Mouse (Mus musculus): ENCODE data around the gene Impdh2. TPM values are rescaled to one million over a fixed set of nuclear protein-coding genes. Genes with fewer than 3 reads are reported as not detected.

The Impdh2 gene
- polyA plus RNA-seq, 1 experiment from 2014 or later, result 49.5 TPM

DNA sequence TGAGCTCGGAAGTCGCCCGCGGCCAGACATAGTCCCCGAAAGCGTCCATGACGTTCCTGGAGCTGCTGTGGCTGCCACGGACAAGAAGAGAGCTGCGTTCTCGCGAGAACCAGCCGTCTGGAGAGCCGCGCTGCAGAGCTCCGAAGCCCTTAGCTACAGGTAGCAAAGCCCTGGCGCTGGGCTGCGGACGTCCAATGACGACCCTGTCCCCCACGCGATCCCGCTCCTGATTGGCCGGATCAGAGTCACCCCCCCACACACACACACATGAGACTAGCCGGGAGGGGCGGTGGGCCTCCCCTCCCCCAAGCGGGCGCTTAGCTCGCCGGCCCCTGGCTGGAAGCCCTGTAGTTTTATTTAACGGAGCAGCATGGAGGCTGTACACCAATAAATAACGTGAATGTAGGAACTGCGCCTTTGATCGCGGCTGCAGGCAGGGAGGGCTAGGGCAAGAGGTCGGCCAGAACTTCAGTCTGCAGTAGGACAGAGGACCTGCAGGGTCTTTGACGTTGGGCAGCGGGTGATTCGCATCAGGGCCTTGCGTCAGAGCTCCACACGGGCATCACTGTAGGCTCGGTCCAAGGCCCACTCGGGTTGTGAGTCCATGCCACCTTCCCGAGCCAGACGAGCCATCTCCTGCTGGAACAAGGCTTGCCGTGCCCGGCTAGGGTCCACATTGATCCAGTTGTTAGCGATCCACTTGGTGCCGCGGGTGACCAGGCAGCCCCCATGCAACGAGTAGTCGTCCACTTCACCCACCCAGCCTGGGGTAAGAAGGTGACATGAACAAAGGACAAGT is 18.7 kb downstream of the Impdh2 start, which contains the start of gene Wdr6:
Gene Wdr6 (minus strand): TSS at position 195 of the 799 bp plus-strand sequence.
- WGBS (ENCODE audit: insufficient replicate concordance), result 6% methylated on average over 50 of the region's 51 CpGs
- peak within 1 kb of the TSS; percentile 70 for H3K4me3 ChIP-seq (ENCODE audit: low read depth, low read length)
- ATAC-seq (peak; percentile 96), DNase-seq (peak; percentile 90)
- H3K27ac ChIP-seq (ENCODE audit: low read depth), result peak within 1 kb of the TSS; percentile 75
- H3K4me2 ChIP-seq (ENCODE audit: low read depth, low read length), result peak within 1 kb of the TSS; percentile 97
- no peaks in the 10 kb centered on the region for H3K36me3 ChIP-seq (replicated peaks; ENCODE audit: insufficient read depth, low read length)
- no peaks in the 10 kb centered on the region for H3K27me3 ChIP-seq (ENCODE audit: insufficient read depth, low read length)
- peak within 1 kb of the TSS; percentile 72 for H3K9ac ChIP-seq (replicated peaks)
- no peaks in the 10 kb centered on the region for H3K9me3 ChIP-seq (ENCODE audit: low read length)
- H3K4me1 ChIP-seq (ENCODE audit: insufficient read depth), result peaks cover 9% of the 10 kb centered on the region
- TF ChIP-seq EP300 (IDR thresholded peaks at IDR 0.05; ENCODE audit: low read depth), result peak; percentile 45; the same call in 1 of the 2 replicates
- no peak for TF ChIP-seq CTCF (IDR thresholded peaks at IDR 0.05; ENCODE audit: low read depth)

DNA sequence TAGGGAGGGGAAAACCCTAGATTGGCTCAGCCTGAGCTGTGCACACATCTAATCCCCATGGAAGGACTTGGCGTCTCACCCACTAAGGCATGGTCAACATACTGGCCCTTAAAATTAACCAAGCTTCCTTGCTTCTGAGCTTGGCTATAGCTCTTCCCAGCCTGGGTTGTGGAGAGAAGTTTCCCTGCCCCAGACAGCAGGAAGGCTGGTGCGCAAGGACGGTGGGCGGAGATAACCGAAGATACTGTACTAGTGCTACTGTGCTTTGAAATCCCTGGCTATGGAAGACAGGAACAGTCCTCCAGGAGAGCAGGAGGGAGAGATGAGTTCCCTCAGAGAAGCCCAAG is 19.2 kb downstream of the Impdh2 start:
- Histone ChIP-seq H3K4me3 (ENCODE audit: low read depth, low read length) (peak overlapping the region; percentile 70), H3K27me3 (ENCODE audit: insufficient read depth, low read length) (no peaks in the 10 kb centered on the region), H3K9ac (replicated peaks) (peak overlapping the region; percentile 72; the same call in 1 of the 2 replicates), H3K9me3 (ENCODE audit: low read length) (no peaks in the 10 kb centered on the region), H3K36me3 (replicated peaks; ENCODE audit: insufficient read depth, low read length) (no peaks in the 10 kb centered on the region), H3K4me2 (ENCODE audit: low read depth, low read length) (peak overlapping the region; percentile 97), H3K4me1 (ENCODE audit: insufficient read depth) (peaks cover 9% of the 10 kb centered on the region), H3K27ac (ENCODE audit: low read depth) (no peak overlapping the region)
- no peak for ATAC-seq
- TF ChIP-seq EP300 (IDR thresholded peaks at IDR 0.05; ENCODE audit: low read depth) (no peak), CTCF (IDR thresholded peaks at IDR 0.05; ENCODE audit: low read depth) (no peak)
- DNase-seq, result no peak
- 49% methylated on average over 5 of the region's 5 CpGs for WGBS (ENCODE audit: insufficient replicate concordance)

DNA sequence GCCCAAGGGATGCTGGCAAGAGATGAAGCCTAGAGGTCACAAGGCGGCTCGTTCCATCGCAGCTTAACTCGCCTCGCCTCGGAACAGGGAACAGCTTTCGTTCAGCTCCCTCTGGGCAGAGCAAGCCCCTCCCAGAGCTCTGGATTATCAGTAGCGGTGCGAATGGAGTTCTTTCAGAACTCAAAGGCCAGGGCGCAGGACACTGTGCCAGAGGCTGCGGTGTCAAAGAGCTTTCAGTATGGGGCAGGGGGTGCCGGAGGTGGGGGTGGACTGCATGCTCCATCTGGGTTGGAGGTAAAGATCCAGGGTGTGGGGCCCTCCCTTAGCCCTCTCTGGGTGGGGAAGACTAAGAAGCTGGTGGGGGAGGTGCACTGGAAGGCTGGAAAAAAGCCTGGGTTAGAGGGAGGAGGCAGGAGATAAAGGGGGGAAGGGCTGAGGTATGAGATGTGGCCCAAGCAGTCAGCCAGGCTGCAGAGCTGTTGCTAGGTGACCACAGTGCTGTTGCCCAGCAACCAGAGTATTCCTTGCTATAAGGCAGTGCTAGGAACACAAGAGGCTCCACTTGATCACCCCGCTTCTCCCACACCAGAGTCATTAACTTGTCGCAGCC is 27.6 kb downstream of the Impdh2 start:
- WGBS (ENCODE audit: insufficient replicate concordance), result 43% methylated on average over 14 of the region's 14 CpGs
- DNase-seq, result no peak
- H3K27ac ChIP-seq (ENCODE audit: low read depth), result no peak overlapping the region
- TF ChIP-seq EP300 (IDR thresholded peaks at IDR 0.05; ENCODE audit: low read depth) (no peak), CTCF (IDR thresholded peaks at IDR 0.05; ENCODE audit: low read depth) (no peak)
- no peaks in the 10 kb centered on the region for H3K4me1 ChIP-seq (ENCODE audit: insufficient read depth)
- H3K36me3 ChIP-seq (replicated peaks; ENCODE audit: insufficient read depth, low read length), result no peaks in the 10 kb centered on the region
- no peak overlapping the region for H3K4me2 ChIP-seq (ENCODE audit: low read depth, low read length)
- H3K27me3 ChIP-seq (ENCODE audit: insufficient read depth, low read length), result no peaks in the 10 kb centered on the region
- no peak overlapping the region for H3K4me3 ChIP-seq (ENCODE audit: low read depth, low read length)
- H3K9ac ChIP-seq (replicated peaks), result no peak overlapping the region; the same call in 1 of the 2 replicates
- ATAC-seq, result no peak
- H3K9me3 ChIP-seq (ENCODE audit: low read length), result no peaks in the 10 kb centered on the region

DNA sequence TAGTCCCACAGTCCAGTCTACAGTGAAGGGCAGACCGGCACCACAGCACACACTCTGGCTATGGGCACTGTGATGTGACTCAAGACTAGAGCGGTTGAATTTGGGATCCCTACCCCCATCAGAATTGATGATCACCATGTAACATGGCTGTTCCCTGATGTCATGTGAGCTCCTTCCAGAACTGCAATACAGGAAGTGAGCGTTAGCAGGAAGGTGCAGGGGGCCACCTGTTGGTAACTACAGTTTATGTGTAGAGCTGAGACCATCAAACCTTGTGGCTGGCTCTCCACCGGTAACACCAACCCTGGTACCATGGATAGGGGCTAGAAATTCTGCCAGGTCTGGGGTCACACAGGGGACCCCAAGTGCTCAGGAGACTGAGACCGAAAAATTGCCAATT is 29.1 kb downstream of the Impdh2 start:
- ATAC-seq (no peak), DNase-seq (no peak)
- WGBS (ENCODE audit: insufficient replicate concordance), result 70% methylated on average over 5 of the region's 5 CpGs
- H3K36me3 ChIP-seq (replicated peaks; ENCODE audit: insufficient read depth, low read length), result no peaks in the 10 kb centered on the region
- H3K27me3 ChIP-seq (ENCODE audit: insufficient read depth, low read length), result no peaks in the 10 kb centered on the region
- H3K9ac ChIP-seq (replicated peaks), result no peak overlapping the region
- H3K27ac ChIP-seq (ENCODE audit: low read depth), result no peak overlapping the region
- no peak overlapping the region for H3K4me3 ChIP-seq (ENCODE audit: low read depth, low read length)
- TF ChIP-seq CTCF (IDR thresholded peaks at IDR 0.05; ENCODE audit: low read depth) (peak; percentile 47; the same call in 1 of the 2 replicates), EP300 (IDR thresholded peaks at IDR 0.05; ENCODE audit: low read depth) (no peak)
- H3K4me1 ChIP-seq (ENCODE audit: insufficient read depth), result no peaks in the 10 kb centered on the region
- no peaks in the 10 kb centered on the region for H3K9me3 ChIP-seq (ENCODE audit: low read length)
- H3K4me2 ChIP-seq (ENCODE audit: low read depth, low read length), result no peak overlapping the region

DNA sequence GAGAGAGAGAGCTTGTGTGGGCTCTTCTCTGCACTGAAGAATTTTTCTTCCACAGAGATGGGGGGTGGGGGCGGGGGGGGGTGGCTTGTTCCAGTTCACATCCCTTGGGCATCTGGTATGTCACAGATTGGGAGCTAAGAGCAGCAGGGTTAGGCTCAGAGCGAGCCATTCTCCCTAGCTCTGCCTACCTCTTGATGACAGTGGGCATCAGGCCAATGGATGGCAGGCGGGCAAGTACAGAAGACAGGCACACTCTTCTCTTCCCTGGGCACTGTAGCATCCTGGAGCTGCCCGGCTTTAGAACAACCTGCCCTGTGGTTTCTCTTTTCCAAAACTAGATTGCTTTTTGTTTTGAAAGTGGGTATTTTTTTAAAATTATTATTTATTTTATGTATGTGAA is 31.4 kb downstream of the Impdh2 start:
- no peak for ATAC-seq
- TF ChIP-seq EP300 (IDR thresholded peaks at IDR 0.05; ENCODE audit: low read depth), result no peak
- no peak for TF ChIP-seq CTCF (IDR thresholded peaks at IDR 0.05; ENCODE audit: low read depth)
- H3K4me1 ChIP-seq (ENCODE audit: insufficient read depth), result no peaks in the 10 kb centered on the region
- H3K27ac ChIP-seq (ENCODE audit: low read depth), result no peak overlapping the region
- H3K27me3 ChIP-seq (ENCODE audit: insufficient read depth, low read length), result no peaks in the 10 kb centered on the region
- no peak overlapping the region for H3K9ac ChIP-seq (replicated peaks)
- H3K9me3 ChIP-seq (ENCODE audit: low read length), result no peaks in the 10 kb centered on the region
- no peak for DNase-seq
- WGBS (ENCODE audit: insufficient replicate concordance), result 80% methylated on average over 4 of the region's 4 CpGs
- no peaks in the 10 kb centered on the region for H3K36me3 ChIP-seq (replicated peaks; ENCODE audit: insufficient read depth, low read length)
- H3K4me3 ChIP-seq (ENCODE audit: low read depth, low read length), result no peak overlapping the region
- no peak overlapping the region for H3K4me2 ChIP-seq (ENCODE audit: low read depth, low read length)

DNA sequence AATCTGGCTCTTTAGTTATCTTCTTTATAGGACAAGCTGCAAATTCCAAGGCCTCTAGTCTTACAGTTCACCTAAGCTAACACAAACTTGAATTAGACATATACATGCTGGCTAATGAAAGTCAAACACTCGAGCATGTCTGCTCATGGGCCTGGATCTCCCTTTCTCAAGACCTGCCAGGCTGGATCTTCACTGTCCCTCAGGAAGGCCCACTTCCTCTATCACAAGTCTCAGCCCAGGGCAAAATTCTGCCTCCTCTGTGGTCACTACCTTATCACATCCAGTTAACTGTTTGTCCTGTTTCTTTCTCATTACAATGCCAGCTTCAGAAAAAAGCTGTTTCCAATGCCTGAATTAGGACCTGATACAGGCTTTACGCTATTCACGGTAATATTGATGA is 34.3 kb downstream of the Impdh2 start:
- WGBS (ENCODE audit: insufficient replicate concordance), result 52% methylated on average over 3 of the region's 3 CpGs
- Histone ChIP-seq H3K9ac (replicated peaks) (no peak overlapping the region), H3K4me3 (ENCODE audit: low read depth, low read length) (no peak overlapping the region), H3K36me3 (replicated peaks; ENCODE audit: insufficient read depth, low read length) (no peaks in the 10 kb centered on the region), H3K4me1 (ENCODE audit: insufficient read depth) (peaks cover 8% of the 10 kb centered on the region; the same call in 1 of the 2 replicates), H3K4me2 (ENCODE audit: low read depth, low read length) (no peak overlapping the region), H3K9me3 (ENCODE audit: low read length) (no peaks in the 10 kb centered on the region), H3K27me3 (ENCODE audit: insufficient read depth, low read length) (no peaks in the 10 kb centered on the region), H3K27ac (ENCODE audit: low read depth) (no peak overlapping the region)
- TF ChIP-seq CTCF (IDR thresholded peaks at IDR 0.05; ENCODE audit: low read depth) (no peak), EP300 (IDR thresholded peaks at IDR 0.05; ENCODE audit: low read depth) (no peak)
- ATAC-seq, result no peak
- DNase-seq, result no peak

All from liver, postnatal 0 days (tissue).